Mouse (Mus musculus) splenic B cell, adult 2 months (primary cell): ENCODE measurements around the gene Zfhx3.

Experiments
- DNase-seq: peaks from one replicate; pipeline ENCODE4 v3.0.0-alpha.2; 2011; ENCODE audit warnings: low read depth, low spot score
- H3K27me3 ChIP-seq: 2 replicates; pipeline ENCODE4 v1.6.1; 2012; ENCODE audit warnings: mild to moderate bottlenecking, low read length, moderate library complexity, mixed read lengths; ENCODE audit not compliant: control insufficient read depth, poor library complexity, insufficient read depth, severe bottlenecking
- H3K36me3 ChIP-seq: 2 replicates; pipeline ENCODE4 v1.6.1; 2012; ENCODE audit warnings: mild to moderate bottlenecking, low read length, moderate library complexity, mixed read lengths; ENCODE audit not compliant: control insufficient read depth, poor library complexity, insufficient read depth, severe bottlenecking

Zfhx3 gene

GRCm38 (mm10) chr8:108885450-108885849 is 943.0 kb downstream of the Zfhx3 start:
- Histone ChIP-seq H3K36me3 (no peaks in the 10 kb centered on the region), H3K27me3 (no peaks in the 10 kb centered on the region; the same call in 1 of the 2 replicates)
- no peak for DNase-seq

GRCm38 (mm10) chr8:108885861-108886260 is 943.4 kb downstream of the Zfhx3 start:
- H3K36me3 ChIP-seq, result no peaks in the 10 kb centered on the region
- no peaks in the 10 kb centered on the region; the same call in 1 of the 2 replicates for H3K27me3 ChIP-seq
- DNase-seq, result no peak

GRCm38 (mm10) chr8:108886599-108887255 is 944.3 kb downstream of the Zfhx3 start:
- DNase-seq, result peak; percentile 79
- Histone ChIP-seq H3K36me3 (no peaks in the 10 kb centered on the region), H3K27me3 (no peaks in the 10 kb centered on the region; the same call in 1 of the 2 replicates)

GRCm38 (mm10) chr8:108887256-108887615 is 944.8 kb downstream of the Zfhx3 start:
- Histone ChIP-seq H3K27me3 (no peaks in the 10 kb centered on the region; the same call in 1 of the 2 replicates), H3K36me3 (no peaks in the 10 kb centered on the region)
- no peak for DNase-seq

- H3K27me3 ChIP-seq, result no peaks in the 10 kb centered on the region; the same call in 1 of the 2 replicates
- no peaks in the 10 kb centered on the region for H3K36me3 ChIP-seq
- DNase-seq, result no peak
Observed at GRCm38 (mm10) chr8:108887890-108888289, 945.4 kb downstream of the Zfhx3 start.

GRCm38 (mm10) chr8:108888924-108889323 is 946.5 kb downstream of the Zfhx3 start:
- H3K27me3 ChIP-seq, result no peaks in the 10 kb centered on the region
- H3K36me3 ChIP-seq, result no peaks in the 10 kb centered on the region
- DNase-seq, result no peak

GRCm38 (mm10) chr8:108889406-108889805 is 947.0 kb downstream of the Zfhx3 start:
- no peaks in the 10 kb centered on the region for H3K27me3 ChIP-seq
- no peak for DNase-seq
- no peaks in the 10 kb centered on the region for H3K36me3 ChIP-seq

GRCm38 (mm10) chr8:108894287-108894686 is 951.8 kb downstream of the Zfhx3 start:
- Histone ChIP-seq H3K27me3 (no peaks in the 10 kb centered on the region), H3K36me3 (no peaks in the 10 kb centered on the region)
- DNase-seq, result no peak

- no peaks in the 10 kb centered on the region for H3K36me3 ChIP-seq
- DNase-seq, result no peak
- no peaks in the 10 kb centered on the region for H3K27me3 ChIP-seq
Observed at GRCm38 (mm10) chr8:108896468-108897346, 954.3 kb downstream of the Zfhx3 start.

GRCm38 (mm10) chr8:108897347-108898100 is 955.1 kb downstream of the Zfhx3 start:
- DNase-seq, result no peak

GRCm38 (mm10) chr8:108899251-108899771 is 956.9 kb downstream of the Zfhx3 start:
- DNase-seq, result no peak
- Histone ChIP-seq H3K36me3 (no peaks in the 10 kb centered on the region), H3K27me3 (no peaks in the 10 kb centered on the region)

More at GRCm38 (mm10) chr8:108897347-108898100, 955.1 kb downstream of the Zfhx3 start:
- no peaks in the 10 kb centered on the region for H3K27me3 ChIP-seq
- no peaks in the 10 kb centered on the region for H3K36me3 ChIP-seq

- no peaks in the 10 kb centered on the region for H3K36me3 ChIP-seq
- H3K27me3 ChIP-seq, result no peaks in the 10 kb centered on the region
- DNase-seq, result no peak
Observed at GRCm38 (mm10) chr8:108900541-108900940, 958.1 kb downstream of the Zfhx3 start.

GRCm38 (mm10) chr8:108901208-108901607 is 958.8 kb downstream of the Zfhx3 start:
- no peaks in the 10 kb centered on the region for H3K27me3 ChIP-seq
- DNase-seq, result no peak
- no peaks in the 10 kb centered on the region for H3K36me3 ChIP-seq

GRCm38 (mm10) chr8:108903550-108903949 is 961.1 kb downstream of the Zfhx3 start:
- Histone ChIP-seq H3K27me3 (no peaks in the 10 kb centered on the region), H3K36me3 (no peaks in the 10 kb centered on the region)
- DNase-seq, result no peak
